Mouse (Mus musculus) layer of hippocampus, postnatal 14 days (tissue): ENCODE measurements around the gene Itgb8. TPM values are rescaled to one million over a fixed set of nuclear protein-coding genes. Genes with fewer than 3 reads are reported as not detected.

ENCODE experiments used
- DNase-seq, 2 experiments: peaks; one replicate each; pipeline ENCODE4 v3.0.0; 2021 to 2022; ENCODE audit warnings: low spot score in 2 of 2, mixed read lengths in 1 of 2
- total RNA-seq, 2 experiments: library from RNA; stranded (reverse); gene quantifications; 2 replicates each; pipeline ENCODE4 v1.2.3; 2021

Itgb8 gene
- total RNA-seq, 2 experiments from 2014 or later: 30.7 to 32.9 TPM

DNA sequence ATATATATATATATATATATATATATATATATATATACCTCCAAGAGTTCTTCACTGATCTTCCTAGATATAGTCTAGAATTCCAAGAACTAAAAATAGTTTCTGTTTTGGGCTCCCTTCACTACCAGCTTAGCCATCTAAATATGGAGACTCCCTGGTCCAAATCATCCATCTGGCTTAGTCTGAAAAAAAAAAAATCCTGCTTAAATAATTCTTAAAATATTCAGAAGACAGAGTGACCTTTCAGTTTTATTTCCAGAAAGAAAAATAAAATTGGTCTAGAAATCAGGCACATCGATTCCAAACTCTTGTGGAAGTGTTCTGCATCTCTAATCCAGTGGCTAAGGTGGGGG is 28.6 kb downstream of the Itgb8 start:
- no peak for DNase-seq

GRCm38 (mm10) chr12:119209384-119210072 is 29.1 kb downstream of the Itgb8 start:
- DNase-seq: no peak

GRCm38 (mm10) chr12:119207464-119207801 is 31.2 kb downstream of the Itgb8 start:
- DNase-seq: no peak

- peak; percentile 24 to 75 for DNase-seq
Measured at GRCm38 (mm10) chr12:119206711-119207463, 31.7 kb downstream of the Itgb8 start.

GRCm38 (mm10) chr12:119204411-119204810 is 34.2 kb downstream of the Itgb8 start:
- DNase-seq: no peak

DNA sequence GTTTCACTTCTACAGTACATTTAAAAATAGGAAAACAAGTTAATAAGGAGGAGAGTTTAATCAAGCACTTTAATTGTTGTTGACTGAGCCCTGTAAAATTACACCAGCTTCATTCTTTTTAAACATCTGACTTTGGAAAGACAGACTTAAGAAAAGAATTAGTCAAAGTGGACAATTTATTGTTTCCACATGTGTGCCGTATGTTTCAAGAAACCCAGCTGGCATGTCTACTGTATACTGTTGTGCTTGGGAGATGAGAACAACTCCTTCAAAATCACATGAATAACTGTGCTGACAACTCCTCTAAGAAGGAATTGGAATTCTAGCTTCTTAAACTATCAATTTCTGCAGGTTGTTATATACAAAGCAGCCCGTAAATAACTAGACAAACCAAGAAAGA is 35.8 kb downstream of the Itgb8 start:
- DNase-seq: no peak

GRCm38 (mm10) chr12:119195145-119195544 is 43.5 kb downstream of the Itgb8 start:
- no peak for DNase-seq

- no peak for DNase-seq
Measured at GRCm38 (mm10) chr12:119189814-119190213, 48.8 kb downstream of the Itgb8 start.

DNA sequence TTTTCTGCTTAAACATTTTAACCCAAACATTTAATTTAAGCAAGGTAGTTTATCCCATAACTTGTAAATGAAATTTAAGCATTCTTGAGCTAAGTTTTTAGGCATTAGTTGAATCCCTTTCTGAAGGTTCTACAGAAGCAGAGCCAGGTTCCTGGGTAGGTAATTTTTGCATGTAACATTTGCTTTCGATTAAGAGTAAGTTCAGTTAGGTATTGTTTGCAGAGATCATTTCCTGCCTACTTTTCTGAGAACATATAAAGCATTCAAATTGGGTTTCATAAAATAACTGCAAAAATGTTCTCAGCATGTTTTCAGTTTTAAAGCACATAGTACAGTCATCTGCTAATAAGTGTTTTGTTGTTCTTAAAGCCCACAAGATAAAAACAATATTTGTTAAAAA is 53.2 kb downstream of the Itgb8 start:
- no peak for DNase-seq

DNA sequence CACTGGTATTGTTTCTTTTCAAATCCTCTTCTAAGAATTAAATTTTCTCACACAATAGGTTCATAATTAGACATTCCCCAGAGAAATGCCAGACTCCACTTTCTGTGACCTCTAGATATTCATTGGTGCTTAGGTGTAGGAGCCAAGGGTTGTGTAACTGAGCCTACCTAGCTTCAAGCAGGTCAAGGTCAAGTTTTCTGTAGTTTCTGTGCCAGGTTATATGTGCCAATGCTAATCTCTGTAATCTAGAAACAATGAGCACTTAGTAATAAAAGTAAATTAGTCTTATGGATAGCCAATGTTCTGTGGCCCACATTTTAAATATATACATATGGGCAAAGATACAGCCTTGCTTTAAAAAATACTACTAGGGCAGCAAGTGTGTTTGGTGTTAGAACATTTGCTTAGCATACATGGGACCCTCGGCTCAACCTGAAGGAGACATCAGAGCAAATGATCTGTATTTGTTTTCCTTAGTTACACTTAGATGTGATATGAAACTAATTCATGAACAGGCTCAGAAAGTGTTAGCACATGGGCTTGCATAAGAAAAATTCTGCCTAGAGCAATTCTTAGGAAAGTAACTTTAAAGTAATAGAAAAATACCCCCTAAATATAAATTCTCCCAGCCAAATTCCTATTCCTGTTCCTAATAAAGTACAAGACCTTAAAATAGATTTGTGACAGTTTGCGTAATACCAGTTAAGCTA is 56.2 kb downstream of the Itgb8 start:
- DNase-seq: no peak

DNA sequence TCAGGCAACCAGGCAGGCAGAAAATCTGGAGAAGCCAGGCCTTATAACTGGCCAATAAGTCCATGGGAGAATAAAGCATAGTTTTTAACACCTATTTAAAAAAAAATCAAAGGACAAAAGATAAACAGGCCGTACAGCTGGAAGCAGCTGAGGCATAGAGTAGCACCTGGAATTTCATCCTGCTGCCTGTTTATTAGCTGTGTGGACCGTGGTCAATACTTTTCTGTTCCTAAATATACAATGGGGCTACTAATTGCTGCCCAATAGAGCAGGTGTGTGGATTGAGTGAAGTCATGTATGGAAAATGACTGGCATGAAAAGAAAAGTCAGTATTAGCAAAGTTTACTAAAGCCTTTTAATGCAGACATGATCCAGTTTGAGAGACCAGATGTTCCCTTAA is 62.6 kb downstream of the Itgb8 start:
- DNase-seq: no peak

- DNase-seq: no peak
Measured at GRCm38 (mm10) chr12:119169828-119170539, 68.6 kb downstream of the Itgb8 start.

- DNase-seq: no peak
Measured at GRCm38 (mm10) chr12:119169143-119169542, 69.5 kb downstream of the Itgb8 start.

DNA sequence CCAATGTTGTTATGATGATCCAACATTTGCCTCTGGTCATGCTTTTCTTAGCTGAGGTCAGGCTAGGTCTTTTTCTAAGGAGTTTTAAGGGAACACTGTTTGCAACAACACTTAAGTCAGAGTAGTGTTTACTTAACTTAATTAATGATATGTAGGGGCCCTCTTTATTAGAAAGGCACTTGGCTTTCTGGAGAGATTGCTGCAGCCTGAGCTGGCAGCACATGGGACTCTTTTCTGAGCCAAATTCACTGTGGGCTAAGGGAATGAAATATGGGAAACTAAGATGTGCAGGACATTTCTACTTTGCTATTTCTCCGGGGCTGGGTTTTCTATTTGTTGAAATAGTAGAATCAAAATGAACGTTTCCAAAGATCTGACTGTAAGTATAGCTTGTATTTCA is 73.5 kb downstream of the Itgb8 start:
- no peak for DNase-seq

DNA sequence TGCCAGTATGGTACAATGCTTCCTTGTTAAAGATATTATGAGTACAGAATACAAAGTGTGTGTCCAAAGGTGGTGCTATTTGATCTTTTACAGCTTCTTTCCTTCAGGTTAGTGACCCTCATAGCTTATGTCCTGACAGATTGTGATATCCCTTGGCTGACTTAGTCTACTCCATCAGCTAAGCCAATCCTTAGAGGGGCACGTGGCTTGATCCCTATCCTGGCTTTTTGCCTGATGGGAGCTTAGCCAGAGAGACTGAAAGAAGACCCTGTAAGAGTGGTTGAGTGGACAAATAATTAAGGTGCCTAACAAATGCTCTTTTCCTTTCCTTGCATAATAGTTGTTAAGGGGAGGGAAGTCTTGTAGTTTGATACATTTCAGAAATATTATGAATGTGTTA is 73.9 kb downstream of the Itgb8 start:
- peak; percentile 14 to 44 for DNase-seq

GRCm38 (mm10) chr12:119164176-119164575 is 74.4 kb downstream of the Itgb8 start:
- DNase-seq: peak; percentile 24

DNA sequence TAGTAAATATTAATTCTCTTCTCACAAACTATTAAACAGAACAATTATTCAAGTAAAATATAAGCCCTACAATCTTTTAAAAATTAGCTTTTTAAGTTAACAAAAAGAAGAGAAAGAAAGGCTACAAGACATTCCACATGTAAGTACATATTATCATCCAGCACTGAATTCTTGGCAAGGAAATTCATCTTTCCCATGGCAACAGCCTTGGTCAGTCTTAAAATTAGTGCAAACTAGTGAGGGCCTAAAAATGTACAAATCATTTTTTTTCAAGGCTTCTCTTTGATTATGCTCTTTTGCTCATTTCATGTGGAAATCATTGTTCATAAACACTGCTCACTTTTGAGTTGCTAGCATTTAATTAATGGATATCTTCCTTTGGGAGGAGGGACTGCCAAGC is 77.8 kb downstream of the Itgb8 start:
- DNase-seq: no peak

GRCm38 (mm10) chr12:119159254-119159933 is 79.2 kb downstream of the Itgb8 start:
- no peak for DNase-seq

DNA sequence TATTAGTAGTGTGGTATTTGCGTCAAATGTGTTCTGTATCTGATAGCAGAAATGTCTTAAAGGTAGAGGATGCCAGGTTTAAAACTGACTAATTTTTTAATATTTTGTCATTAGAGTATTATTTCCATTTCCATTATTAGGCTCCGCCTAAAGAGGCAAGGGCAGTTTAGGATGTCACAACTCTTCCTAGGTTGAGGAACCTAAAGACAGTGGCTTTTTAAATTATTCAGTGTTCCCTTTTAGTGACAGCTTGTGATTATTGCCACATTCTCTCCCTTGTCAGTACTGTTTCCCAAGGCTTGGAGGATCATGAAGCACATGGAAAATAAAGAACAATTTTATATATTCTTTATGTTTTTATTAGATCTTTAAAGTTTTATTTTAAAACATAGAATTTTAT is 80.9 kb downstream of the Itgb8 start:
- no peak for DNase-seq

DNA sequence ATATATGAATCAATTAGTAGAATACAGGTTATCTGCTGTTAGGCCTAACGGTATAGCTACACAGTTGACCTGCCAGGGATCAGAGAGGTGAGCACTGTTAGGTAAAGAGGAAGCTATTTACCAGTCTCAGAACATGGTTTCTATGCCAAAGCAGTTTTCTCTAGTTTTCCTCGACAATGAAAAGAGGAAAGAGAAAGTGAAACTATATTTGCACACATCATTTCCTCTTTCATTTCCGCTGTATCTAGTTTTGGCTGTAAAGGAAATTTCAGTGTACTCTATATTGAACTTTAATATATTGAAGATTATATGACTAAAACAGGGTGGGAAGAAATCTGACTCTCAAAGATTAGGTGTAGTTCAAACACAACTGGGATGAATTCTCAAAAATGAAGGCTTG is 81.5 kb downstream of the Itgb8 start:
- DNase-seq: no peak

DNA sequence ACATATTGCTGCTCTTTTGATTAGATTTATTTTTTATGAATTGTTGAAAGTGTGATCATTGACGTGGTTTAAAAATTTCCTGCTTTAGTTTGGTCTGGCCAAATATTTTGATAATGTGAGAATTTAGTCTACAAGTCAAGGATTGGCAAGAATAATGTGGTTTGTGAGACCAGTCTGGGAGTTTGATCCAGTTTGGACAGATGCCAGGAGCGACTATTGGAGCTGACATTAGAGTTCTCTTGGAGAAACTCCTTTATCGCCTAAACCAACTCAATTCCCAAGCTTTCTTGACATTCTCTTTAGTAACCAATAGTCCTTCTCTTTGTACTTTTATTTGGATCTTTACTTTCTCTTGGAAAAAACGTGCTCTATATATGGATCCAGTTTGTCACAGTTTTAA is 83.0 kb downstream of the Itgb8 start:
- peak in 1 of 2 experiments; percentile 8 for DNase-seq
